Mouse (Mus musculus) heart, embryonic 11.5 days (tissue): ENCODE measurements around the gene Sf3b6. TPM values are rescaled to one million over a fixed set of nuclear protein-coding genes. Genes with fewer than 3 reads are reported as not detected.

Experiments used
- ATAC-seq: fragments of 200-750 bp; cut with Nextera tagmentation; replicated peaks from 2 replicates; pipeline ENCODE4 v1.8.0; 2017; ENCODE audit warnings: moderate library complexity; ENCODE audit not compliant: insufficient number of reproducible peaks, low FRiP score, low TSS enrichment
- H3K27ac ChIP-seq: fragments of 300-500 bp; sonication (generic); 2 replicates; pipeline ENCODE4 v1.5.1; 2014; ENCODE audit warnings: mild to moderate bottlenecking, low read depth, low read length
- H3K27me3 ChIP-seq: fragments of 300-500 bp; sonication (generic); 2 replicates; pipeline ENCODE4 v1.6.1; 2014; ENCODE audit warnings: mild to moderate bottlenecking, low read length, mixed read lengths; ENCODE audit not compliant: control insufficient read depth, insufficient read depth
- H3K36me3 ChIP-seq: fragments of 300-500 bp; sonication (generic); 2 replicates; pipeline ENCODE4 v1.6.1; 2014; ENCODE audit warnings: mild to moderate bottlenecking, low read length, moderate library complexity, mixed read lengths; ENCODE audit not compliant: control insufficient read depth, insufficient read depth
- H3K4me1 ChIP-seq: fragments of 300-500 bp; sonication (generic); 2 replicates; pipeline ENCODE4 v1.6.1; 2014; ENCODE audit warnings: low read length; ENCODE audit not compliant: control insufficient read depth, insufficient read depth
- H3K4me2 ChIP-seq: fragments of 300-500 bp; sonication (generic); 2 replicates; pipeline ENCODE4 v1.6.1; 2014; ENCODE audit warnings: mild to moderate bottlenecking, moderate library complexity
- H3K4me3 ChIP-seq: fragments of 300-500 bp; sonication (generic); 2 replicates; pipeline ENCODE4 v1.5.1; 2014; ENCODE audit warnings: low read depth, low read length
- H3K9ac ChIP-seq: fragments of 300-500 bp; sonication (generic); 2 replicates; pipeline ENCODE4 v1.6.1; 2014; ENCODE audit warnings: mild to moderate bottlenecking, low read depth, low read length, moderate library complexity
- H3K9me3 ChIP-seq: fragments of 300-500 bp; sonication (generic); replicated peaks from 2 replicates; pipeline ENCODE4 v1.6.1; 2016; ENCODE audit warnings: low read length; ENCODE audit not compliant: control insufficient read depth
- WGBS: fragments of 180-500 bp; shearing (Covaris S2); extraction: QIAGEN DNeasy Blood & Tissue Kit; methylation state at CpG from one replicate; pipeline ENCODE4 v1.1.7; 2014; ENCODE audit not compliant: insufficient replicate concordance; 5-methylcytosine and 5-hydroxymethylcytosine counted together
- polyA plus RNA-seq: library from polyadenylated mRNA; unstranded; fragments of >200 nt; fragmentation: Nextera tagmentation; extraction: Ambion mirVana; gene quantifications from 2 replicates; pipeline ENCODE4 v1.2.1, GENCODE M21; 2014

The Sf3b6 gene
- polyA plus RNA-seq, 1 experiment from 2014 or later = 175 TPM

GRCm38 (mm10) chr12:4816680-4817360 is 524 bp upstream of the Sf3b6 start:
- Histone ChIP-seq H3K4me2 (peak overlapping the region; percentile 94), H3K36me3 (peaks cover 3% of the 10 kb centered on the region; the same call in 1 of the 2 replicates), H3K27me3 (no peaks in the 10 kb centered on the region), H3K4me3 (peak overlapping the region; percentile 91), H3K9me3 (no peaks in the 10 kb centered on the region), H3K4me1 (0 out of 2 replicates have a peak, but pooled peaks cover 3% of the 10 kb centered on the region), H3K9ac (peak overlapping the region; percentile 75), H3K27ac (peak overlapping the region; percentile 71)
- 8% methylated on average over 24 of the region's 24 CpGs for WGBS
- ATAC-seq = peak; percentile 43

GRCm38 (mm10) chr12:4827256-4827655 is 9.9 kb downstream of the Sf3b6 start:
- WGBS = 73% methylated on average over 3 of the region's 3 CpGs
- Histone ChIP-seq H3K27ac (no peak overlapping the region), H3K36me3 (peaks cover 11% of the 10 kb centered on the region), H3K9ac (no peak overlapping the region), H3K27me3 (no peaks in the 10 kb centered on the region), H3K9me3 (no peaks in the 10 kb centered on the region), H3K4me1 (no peaks in the 10 kb centered on the region), H3K4me2 (no peak overlapping the region), H3K4me3 (no peak overlapping the region)
- ATAC-seq = no peak

GRCm38 (mm10) chr12:4836959-4837358 is 19.6 kb downstream of the Sf3b6 start:
- Histone ChIP-seq H3K9me3 (no peaks in the 10 kb centered on the region), H3K4me3 (no peak overlapping the region), H3K36me3 (0 out of 2 replicates have a peak, but pooled peaks cover 2% of the 10 kb centered on the region), H3K27me3 (no peaks in the 10 kb centered on the region), H3K9ac (no peak overlapping the region), H3K4me2 (no peak overlapping the region), H3K4me1 (0 out of 2 replicates have a peak, but pooled peaks cover 4% of the 10 kb centered on the region), H3K27ac (no peak overlapping the region)
- ATAC-seq = no peak
- 35% methylated on average over 4 of the region's 4 CpGs for WGBS

GRCm38 (mm10) chr12:4840010-4840409 is 22.7 kb downstream of the Sf3b6 start:
- H3K4me2 ChIP-seq = peak overlapping the region; percentile 80

GRCm38 (mm10) chr12:4840741-4841140 is 23.4 kb downstream of the Sf3b6 start:
- 0 out of 2 replicates have a peak, but pooled peaks have one; percentile 2 for ATAC-seq
- no peaks in the 10 kb centered on the region for H3K36me3 ChIP-seq
- peak overlapping the region; percentile 80 for H3K4me2 ChIP-seq
- no peaks in the 10 kb centered on the region for H3K27me3 ChIP-seq
- H3K4me3 ChIP-seq = peak overlapping the region; percentile 68
- H3K4me1 ChIP-seq = peaks cover 8% of the 10 kb centered on the region
- peak overlapping the region; percentile 73 for H3K9ac ChIP-seq
- WGBS = 2% methylated on average over 11 of the region's 11 CpGs
- H3K9me3 ChIP-seq = no peaks in the 10 kb centered on the region
- H3K27ac ChIP-seq = no peak overlapping the region

More at GRCm38 (mm10) chr12:4840010-4840409, 22.7 kb downstream of the Sf3b6 start:
- no peak for ATAC-seq
- 52% methylated on average over 6 of the region's 6 CpGs for WGBS
- H3K27me3 ChIP-seq = no peaks in the 10 kb centered on the region
- H3K27ac ChIP-seq = no peak overlapping the region
- no peak overlapping the region for H3K9ac ChIP-seq
- H3K9me3 ChIP-seq = no peaks in the 10 kb centered on the region
- peaks cover 8% of the 10 kb centered on the region for H3K4me1 ChIP-seq
- H3K4me3 ChIP-seq = no peak overlapping the region
- H3K36me3 ChIP-seq = no peaks in the 10 kb centered on the region

GRCm38 (mm10) chr12:4841392-4841887 is 24.1 kb downstream of the Sf3b6 start, which contains the start of gene Fkbp1b:
Gene Fkbp1b (minus strand): TSS chr12:4841591.
- no peak within 1 kb of the TSS for H3K27ac ChIP-seq
- H3K9me3 ChIP-seq = no peaks in the 10 kb centered on the region

GRCm38 (mm10) chr12:4842456-4842855 is 25.1 kb downstream of the Sf3b6 start:
- no peak overlapping the region for H3K4me2 ChIP-seq

More at GRCm38 (mm10) chr12:4841392-4841887, 24.1 kb downstream of the Sf3b6 start, which contains the start of gene Fkbp1b:
- Histone ChIP-seq H3K27me3 (no peaks in the 10 kb centered on the region), H3K4me1 (peaks cover 8% of the 10 kb centered on the region), H3K36me3 (no peaks in the 10 kb centered on the region), H3K4me3 (peak within 1 kb of the TSS; percentile 68), H3K4me2 (peak within 1 kb of the TSS; percentile 80), H3K9ac (peak within 1 kb of the TSS; percentile 73)
- peak; percentile 71 for ATAC-seq
- WGBS = under 1% methylated on average over 36 of the region's 37 CpGs

GRCm38 (mm10) chr12:4842890-4843597 is 25.7 kb downstream of the Sf3b6 start, which contains the start of gene Wdcp:
Gene Wdcp (plus strand): TSS chr12:4843303.
- Histone ChIP-seq H3K4me1 (peaks cover 8% of the 10 kb centered on the region), H3K9ac (peak within 1 kb of the TSS; percentile 81), H3K4me2 (peak within 1 kb of the TSS; percentile 85), H3K36me3 (no peaks in the 10 kb centered on the region), H3K9me3 (no peaks in the 10 kb centered on the region), H3K4me3 (peak within 1 kb of the TSS; percentile 66), H3K27ac (peak within 1 kb of the TSS; percentile 50; the same call in 1 of the 2 replicates), H3K27me3 (no peaks in the 10 kb centered on the region)
- WGBS = under 1% methylated on average over 30 of the region's 30 CpGs
- peak; percentile 88 for ATAC-seq

More at GRCm38 (mm10) chr12:4842456-4842855, 25.1 kb downstream of the Sf3b6 start:
- ATAC-seq = no peak
- WGBS = 82% methylated on average over 8 of the region's 8 CpGs
- Histone ChIP-seq H3K27me3 (no peaks in the 10 kb centered on the region), H3K4me3 (no peak overlapping the region), H3K9ac (no peak overlapping the region), H3K27ac (no peak overlapping the region), H3K4me1 (peaks cover 8% of the 10 kb centered on the region), H3K36me3 (no peaks in the 10 kb centered on the region), H3K9me3 (no peaks in the 10 kb centered on the region)
